Mouse (Mus musculus): ENCODE data around the gene Catsperg1.
"Not testable (repeated sequence)": the region's sequence is repeated elsewhere in the genome, so short reads cannot be mapped to it uniquely, and the experiment has no call there.

The Catsperg1 gene

DNA sequence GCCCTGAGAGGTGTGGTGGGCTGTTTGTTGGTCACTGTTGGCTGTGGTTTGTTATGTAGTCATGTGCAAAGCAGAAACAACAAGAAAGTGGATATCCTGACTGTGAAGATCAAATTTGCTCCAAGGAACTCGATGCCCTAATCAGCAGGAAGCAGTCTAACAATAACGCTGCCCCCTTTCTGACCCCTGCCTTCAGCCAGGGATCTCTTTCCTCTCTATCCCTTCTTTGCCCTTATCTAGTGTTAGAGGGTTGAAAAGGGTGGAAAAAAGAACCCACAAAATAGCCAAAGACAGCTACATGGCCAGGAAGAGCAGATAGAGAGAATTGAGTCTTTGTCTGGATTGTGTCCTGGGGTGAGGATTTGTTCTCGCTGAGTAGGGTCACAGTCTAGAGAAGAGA is 16.7 kb upstream of the Catsperg1 start:
- no peak for DNase-seq (ENCODE audit: low spot score)

DNA sequence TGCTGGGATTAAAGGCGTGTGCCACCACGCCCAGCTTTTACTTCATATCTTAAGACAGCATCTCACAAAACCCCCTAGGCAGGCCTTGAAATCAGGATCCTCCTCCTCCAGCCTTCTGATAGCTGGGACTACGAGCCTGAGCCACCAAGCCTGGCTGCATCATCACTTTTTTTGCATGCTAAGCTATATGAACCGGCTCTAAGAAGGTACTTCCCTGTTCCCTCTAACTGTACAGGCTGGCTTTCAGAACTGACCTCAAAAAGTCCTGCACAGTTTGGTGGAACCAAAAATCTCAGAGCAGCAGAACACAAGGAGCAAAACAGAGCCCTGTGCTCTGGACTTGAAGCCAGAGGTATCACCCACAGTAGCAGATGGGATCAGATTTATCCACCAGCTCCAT is 14.4 kb upstream of the Catsperg1 start:
- DNase-seq (ENCODE audit: low spot score) = no peak

DNA sequence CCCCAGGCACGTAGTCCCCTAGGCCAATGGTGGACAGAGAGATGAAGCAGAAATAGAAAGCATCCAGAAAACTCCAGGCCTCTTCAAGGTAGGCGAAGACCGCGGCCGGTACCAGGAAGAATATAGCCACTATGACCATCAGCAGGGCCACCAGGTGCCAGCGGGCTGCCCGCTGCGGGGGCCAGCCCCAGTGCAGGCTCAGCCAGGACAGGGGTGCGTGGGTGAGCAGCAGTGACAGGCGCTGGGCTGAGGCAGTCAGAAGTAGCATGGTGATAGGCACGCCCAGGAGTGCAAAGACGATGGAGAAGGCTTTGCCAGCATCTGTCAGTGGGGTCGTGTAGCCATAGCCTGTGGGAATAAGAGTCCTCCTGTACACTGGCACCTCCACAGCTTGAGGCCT is 11.7 kb upstream of the Catsperg1 start:
- DNase-seq (ENCODE audit: low spot score) = no peak

DNA sequence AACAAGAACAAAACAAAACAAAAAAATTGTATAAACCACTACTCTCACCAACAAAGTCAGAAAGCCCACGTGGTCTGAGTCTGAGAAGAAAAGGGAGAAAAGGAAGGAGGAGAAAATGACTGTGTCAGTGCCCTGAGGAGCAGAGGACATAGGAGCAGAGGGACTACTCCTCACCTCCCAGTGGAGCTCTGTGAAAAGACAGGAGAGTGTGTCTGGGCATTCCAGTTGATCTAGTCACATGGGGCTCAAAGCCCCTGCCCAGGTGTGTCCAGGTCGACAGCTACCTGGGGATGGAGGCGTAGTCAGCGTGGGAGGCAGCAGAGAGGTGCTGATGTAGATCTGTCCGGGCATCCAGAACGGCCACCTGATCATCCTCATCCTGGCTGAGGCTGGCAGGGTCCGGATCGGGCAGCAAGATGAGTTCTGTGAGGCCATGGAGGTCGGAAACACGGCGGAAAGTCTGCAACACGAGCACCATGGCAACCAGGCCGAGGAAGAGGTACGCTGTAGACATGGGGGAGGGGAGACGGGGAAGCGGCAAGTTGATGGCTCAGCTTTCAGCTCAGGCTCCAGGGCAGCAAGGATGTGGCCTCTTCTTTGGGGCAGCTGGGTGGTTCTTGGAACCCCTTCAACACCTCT is 11.0 kb upstream of the Catsperg1 start:
- DNase-seq (ENCODE audit: low spot score) = no peak

DNA sequence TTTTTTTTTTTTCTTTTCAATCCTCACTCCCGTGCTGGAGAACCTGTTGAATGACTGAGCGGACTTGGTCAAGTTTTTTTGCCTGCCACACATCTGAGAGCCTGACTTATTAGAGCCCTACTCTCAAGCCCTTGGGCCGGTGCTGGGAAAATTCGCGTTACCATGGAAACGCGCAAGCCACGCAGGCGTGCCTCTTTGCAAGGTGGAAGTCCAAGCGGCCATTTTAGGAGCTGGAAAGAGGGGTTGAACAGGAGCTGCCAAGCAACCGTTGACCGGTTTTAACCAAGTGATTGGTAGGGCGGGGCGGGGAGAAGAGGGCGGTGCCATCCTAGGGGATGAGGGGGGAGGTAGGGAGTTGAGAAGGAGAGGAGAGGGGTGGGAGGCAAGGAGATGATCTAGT is 1.0 kb upstream of the Catsperg1 start:
- DNase-seq (ENCODE audit: low spot score) = peak; percentile 49

DNA sequence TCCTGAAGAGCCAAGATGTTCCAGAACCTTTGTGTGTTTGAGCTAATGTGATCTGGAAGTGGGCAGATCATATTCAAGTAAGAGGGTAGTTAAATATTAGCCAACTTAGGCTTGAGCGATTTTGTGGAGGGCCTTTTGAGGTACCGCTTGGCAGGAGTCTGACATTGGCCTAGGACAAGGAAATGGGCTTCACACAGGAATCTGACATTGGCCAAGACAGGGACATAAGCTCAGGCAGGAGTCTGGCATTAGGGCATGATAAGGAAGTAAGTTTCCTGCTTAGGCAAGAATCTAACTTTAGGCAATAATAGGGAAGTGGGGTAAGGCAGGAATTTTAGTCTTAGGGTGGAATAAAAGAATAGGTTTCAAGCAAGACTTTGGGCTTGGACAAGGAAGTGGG is 401 bp upstream of the Catsperg1 start:
- no peak for DNase-seq (ENCODE audit: low spot score)

DNA sequence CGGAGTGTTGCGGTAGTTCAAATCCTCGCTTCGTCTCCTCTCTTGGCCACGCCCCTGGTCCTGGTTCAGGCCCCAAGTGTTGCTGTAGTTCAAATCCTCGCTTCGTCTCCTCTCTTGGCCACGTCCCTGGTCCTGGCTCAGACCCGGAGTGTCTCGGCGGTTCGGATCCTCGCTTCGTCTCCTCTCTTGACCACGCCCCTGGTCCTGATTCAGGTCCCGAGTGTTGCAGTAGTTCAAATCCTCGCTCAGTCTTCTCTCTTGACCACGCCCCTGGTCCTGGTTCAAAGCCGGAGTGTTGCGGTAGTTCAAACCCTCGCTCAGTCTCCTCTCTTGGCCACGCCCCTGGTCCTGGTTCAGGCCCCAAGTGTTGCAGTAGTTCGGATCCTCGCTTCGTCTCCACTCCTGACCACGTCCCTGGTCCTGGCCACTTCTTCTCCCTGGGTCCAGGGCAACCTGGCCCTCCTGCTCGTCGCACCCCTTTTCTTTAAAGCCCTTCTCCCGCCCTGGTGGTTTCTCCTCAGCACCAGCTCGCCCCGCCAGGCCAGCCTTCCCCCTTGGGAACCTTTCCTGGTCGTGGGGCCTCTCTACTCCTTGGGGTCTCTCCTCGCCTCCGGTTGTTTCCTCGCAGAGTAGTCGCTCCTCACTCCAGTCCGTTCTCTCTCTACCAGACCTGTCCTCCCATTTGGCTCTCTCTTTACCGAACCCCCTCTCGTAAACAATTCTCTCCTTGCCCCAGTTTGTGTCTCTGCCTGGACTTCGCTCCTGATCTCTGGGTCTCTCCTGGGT is 867 bp downstream of the Catsperg1 start:
- DNase-seq (ENCODE audit: low spot score) = peak; percentile 47

DNA sequence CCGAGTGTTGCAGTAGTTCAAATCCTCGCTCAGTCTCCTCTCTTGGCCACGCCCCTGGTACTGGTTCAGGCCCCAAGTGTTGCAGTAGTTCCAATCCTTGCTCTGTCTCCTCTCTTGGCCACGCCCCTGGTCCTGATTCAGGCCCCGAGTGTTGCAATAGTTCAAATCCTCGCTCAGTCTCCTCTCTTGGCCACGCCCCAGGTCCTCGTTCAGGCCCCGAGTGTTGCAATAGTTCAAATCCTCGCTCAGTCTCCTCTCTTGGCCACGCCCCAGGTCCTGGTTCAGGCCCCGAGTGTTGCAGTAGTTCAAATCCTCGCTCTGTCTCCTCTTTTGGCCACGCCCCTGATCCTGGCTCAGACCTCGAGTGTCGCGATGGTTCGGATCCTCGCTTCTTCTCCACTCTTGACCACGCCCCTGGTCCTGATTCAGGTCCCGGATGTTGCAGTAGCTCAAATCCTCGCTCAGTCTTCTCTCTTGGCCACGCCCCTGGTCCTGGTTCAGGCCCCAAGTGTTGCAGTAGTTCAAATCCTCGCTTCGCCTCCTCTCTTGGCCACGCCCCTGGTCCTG is 1.6 kb downstream of the Catsperg1 start:
- DNase-seq (ENCODE audit: low spot score) = peak; percentile 80

DNA sequence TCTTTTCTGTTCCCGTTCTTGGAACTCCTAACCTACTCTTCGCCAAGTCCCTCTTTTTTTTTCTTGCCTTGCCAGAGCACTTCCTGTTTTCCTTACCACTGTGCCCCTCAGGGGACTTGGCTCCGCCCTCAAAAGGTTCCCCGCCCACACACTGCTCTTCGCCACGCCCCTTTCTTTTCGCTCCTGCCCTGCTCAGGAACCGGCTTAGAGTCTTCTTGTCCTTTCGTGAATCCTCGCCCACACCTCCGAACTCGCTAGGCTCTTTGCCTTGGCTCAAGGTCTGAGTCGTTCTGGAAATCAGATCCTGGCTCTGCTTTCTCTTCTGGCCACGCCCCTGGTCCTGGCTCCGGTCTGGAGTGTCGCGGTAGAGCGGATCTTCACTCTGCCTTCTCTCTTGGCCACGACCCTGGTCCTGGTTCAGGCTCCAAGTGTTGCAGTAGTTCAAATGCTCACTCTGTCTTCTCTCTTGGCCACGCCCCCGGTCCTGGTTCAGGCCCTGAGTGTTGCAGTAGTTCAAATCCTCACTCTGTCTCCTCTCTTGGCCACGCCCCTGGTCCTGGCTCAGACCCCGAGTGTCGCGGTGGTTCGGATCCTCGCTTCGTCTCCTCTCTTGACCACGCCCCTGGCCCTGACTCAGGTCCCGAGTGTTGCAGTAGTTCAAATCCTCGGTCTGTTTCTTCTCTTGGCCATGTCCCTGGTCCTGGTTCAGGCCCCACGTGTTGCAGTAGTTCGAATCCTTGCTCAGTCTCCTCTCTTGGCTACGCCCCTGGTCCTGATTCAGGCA is 2.2 kb downstream of the Catsperg1 start:
- peak; percentile 95 for DNase-seq (ENCODE audit: low spot score)

DNA sequence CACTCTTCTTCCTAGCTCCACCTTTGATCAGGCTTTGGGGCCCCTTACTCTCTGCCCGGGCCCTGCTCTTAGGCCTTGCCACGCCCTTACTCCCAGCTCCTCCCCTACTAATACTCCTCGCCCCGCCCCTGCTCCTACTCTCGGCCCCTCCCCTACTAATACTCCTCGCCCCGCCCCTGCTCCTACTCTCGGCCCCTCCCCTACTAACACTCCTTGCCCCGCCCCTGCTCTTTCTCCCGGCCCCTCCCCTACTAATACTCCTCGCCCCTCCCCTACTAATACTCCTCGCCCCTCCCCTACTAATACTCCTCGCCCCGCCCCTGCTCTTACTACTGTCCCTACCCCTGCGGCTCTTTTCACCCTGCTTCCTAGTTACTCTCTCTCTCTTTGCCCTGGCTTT is 2.8 kb downstream of the Catsperg1 start:
- DNase-seq (ENCODE audit: low spot score) = peak; percentile 82

DNA sequence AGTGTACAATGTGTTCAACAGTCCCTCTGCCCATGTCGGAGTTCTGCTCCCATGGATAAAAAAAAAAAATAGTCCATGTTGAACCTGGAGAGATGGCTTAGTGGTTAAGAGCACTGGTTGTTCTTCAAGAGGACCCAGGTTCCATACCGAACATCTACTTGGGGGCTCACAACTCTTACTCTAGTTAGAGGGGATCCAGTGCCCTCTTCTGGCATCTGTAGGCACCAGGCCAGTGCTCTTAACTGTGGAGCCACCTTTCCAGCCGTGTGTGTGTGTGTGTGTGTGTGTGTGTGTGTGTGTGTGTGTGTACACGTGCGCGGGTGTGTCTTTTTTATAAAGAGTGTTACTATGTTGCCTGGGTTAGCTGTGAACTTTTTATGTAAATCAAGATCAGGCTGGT is 11.3 kb downstream of the Catsperg1 start:
- DNase-seq (ENCODE audit: low spot score) = no peak

DNA sequence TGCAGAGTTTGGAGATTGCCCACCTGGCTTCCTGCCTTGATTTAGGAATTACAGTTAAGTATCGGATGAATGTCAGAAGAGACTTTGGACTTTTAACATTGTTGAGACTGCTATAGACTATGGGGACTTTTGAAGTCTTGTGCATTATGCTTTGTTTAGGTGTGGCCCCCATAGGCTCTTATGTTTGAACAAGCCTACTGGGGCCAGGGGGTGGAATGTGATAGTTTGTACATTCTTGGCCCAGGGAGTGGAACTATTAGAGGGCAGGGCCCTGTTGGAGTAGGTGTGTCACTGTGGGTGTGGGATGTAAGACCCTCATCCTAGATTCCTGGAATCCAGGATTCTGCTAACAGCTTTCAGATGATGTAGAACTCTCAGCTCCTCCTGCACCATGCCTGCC is 19.6 kb downstream of the Catsperg1 start:
- not testable (repeated sequence) for DNase-seq (ENCODE audit: low spot score)

DNA sequence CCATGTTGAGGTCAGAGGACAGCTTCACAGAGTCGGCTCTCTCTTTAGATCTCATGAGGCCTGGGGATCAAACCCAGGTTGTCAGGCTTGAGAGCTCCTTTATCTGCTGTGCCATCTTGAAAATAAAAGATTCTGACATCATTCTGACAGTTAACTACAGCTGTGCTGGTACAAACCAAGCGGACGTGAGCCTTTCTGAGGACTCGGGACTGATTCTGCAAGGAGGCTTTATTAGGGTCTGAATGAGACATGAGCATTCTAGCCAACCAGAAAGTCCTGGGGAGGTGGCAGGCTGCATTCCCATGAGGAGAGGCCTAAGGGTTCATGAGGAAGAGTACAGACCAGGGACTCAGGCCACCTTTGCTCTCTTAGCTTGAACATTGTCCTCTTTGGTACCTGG is 32.5 kb downstream of the Catsperg1 start:
- not testable (repeated sequence) for DNase-seq (ENCODE audit: low spot score)

DNA sequence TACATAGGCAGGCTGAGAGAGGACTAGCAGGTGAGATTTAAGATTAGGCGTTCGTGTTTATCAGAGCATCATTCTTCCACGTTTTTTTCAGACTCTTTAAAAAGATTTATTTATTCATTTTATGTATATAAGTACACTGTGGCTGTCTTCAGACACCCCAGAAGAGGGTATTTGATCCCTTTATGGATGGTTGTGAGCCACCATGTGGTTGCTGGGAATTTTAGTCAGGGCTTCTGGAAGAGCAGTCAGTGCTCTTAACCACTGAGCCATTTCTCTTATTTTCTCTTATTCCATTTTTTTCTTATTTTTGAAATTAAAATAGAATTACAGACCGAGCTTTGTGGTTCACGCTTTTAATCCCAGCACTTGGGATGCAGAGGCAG is 33.0 kb downstream of the Catsperg1 start:
- DNase-seq (ENCODE audit: low spot score) = no peak

DNA sequence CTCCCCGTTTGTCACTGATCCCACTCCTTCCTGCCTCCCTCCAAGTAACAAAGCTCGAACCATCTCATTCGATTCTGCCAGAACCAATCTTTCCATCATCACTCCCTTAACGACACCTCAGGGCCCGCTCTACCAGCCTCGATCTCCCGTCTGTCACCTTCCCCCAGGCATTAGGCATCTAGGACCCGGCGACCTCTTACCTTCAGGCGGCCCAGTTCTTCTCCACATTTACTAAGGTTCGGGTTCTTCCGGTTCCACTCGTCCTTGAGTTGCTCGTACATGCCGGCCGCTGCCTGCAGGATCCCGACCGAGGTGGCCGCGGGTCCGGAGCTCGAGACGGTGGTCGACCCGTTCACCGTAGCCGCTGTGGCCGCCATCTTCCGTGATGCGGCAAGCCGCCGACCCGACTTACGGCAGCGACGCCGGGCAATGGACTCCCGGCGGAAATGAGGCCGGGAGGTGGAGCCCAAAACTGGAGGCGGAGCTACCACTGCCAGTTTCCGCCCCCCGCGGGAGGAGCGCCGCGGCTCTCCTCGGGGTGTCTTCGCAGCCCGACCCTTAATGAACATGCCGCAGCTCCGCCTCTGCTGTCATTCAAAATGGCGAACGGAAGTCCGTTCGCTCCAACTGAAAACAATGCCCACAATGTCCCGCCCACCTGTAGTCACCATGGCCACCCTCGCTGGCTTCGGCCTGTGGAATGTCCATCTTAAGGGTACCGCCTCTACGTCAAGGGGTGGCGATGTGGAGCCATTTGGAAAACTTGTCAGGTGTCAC is 33.6 kb downstream of the Catsperg1 start, which contains the start of gene Psmd8:
Gene Psmd8 (minus strand): TSS at position 625 of the 777 bp plus-strand sequence.
- DNase-seq (ENCODE audit: low spot score) = peak; percentile 96

DNA sequence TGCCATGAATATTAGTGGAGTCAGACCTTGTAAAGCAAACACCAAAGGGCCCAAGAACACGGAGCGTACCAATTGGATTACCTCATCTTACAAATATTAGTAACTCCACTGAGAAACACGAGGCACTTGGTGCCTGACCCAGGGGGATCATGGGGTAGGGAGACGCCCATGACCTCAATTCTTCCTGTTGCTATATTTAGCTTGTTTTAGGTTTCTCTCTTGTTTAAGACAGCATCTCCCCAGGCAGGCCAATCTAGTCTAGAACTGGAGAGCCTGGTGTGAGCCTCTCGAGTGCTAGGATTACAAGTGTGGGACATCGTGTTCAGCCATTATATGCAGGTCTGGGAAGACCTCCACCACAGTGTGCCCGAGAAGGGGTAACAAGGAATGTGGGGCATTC is 34.5 kb downstream of the Catsperg1 start:
- DNase-seq (ENCODE audit: low spot score) = no peak

DNA sequence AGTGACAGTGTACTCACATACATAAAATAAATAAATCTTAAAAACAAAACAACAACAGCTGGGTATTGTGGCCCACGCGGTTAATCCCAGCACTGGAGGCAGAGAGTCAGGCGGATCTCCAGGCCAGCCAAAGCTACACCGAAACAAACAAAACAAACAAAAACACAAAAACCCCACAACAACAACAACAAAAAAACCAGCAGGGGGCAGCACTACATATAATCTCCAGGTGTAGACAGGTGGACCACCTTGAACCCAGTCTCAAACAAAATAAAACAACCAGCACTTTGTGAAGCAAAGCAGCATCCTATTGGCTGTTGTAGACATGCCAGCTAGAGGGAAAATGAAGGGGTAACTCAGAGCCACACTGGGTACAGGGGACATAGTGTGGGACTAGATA is 35.7 kb downstream of the Catsperg1 start:
- DNase-seq (ENCODE audit: low spot score) = no peak

DNA sequence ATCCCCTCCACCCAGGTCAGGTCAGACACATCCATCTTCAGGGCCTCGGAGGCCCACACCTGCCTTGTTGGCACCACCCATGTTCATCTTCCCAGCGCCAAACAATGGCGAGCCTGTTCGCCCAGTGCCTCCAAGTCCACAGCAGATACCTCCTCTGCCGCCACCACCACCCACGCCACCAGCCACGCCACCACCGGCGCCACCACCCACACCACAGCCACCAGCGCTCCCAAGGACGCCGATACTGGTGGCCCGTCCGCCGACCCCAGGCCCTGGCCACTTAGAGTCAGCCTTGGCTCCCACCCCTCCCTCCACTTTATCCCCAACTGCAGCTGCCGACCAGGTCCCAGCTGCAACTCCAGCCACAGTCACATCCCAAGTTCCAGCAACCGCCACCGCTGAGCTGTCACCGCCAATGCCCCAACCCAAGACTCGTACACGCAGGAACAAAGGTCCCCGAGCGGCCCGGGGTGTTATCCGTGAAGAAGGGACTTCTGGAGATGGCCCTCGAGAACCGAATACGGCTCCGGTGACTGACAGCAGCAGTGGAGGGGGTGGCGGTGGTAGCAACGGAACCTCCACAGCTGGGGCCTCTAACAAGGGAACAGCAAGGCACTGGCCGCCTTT is 41.3 kb downstream of the Catsperg1 start:
- DNase-seq (ENCODE audit: low spot score) = peak; percentile 59

DNA sequence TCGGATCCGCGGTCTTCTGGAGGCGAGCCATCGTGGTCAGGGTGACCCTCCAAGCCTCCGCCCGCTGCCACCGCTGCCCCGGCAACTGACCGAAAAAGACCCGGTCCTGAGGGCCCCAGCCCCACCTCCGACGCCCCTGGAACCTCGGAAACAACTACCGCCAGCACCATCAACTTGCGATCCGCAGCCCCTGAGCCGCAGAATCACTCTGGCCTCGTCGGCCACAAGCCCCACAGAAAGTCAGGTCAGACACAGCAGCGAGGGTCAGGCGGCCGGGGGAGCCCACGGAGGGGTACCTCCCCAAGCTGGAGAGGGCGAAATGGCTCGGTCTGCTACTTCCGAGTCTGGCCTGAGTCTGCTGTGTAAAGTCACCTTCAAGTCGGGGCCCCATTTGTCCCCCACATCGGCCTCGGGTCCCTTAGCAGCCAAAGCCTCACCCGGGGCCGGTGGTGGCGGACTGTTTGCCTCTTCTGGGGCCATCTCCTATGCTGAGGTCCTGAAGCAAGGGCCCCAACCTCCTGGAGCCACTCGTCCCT is 42.2 kb downstream of the Catsperg1 start:
- DNase-seq (ENCODE audit: low spot score) = peak; percentile 57

DNA sequence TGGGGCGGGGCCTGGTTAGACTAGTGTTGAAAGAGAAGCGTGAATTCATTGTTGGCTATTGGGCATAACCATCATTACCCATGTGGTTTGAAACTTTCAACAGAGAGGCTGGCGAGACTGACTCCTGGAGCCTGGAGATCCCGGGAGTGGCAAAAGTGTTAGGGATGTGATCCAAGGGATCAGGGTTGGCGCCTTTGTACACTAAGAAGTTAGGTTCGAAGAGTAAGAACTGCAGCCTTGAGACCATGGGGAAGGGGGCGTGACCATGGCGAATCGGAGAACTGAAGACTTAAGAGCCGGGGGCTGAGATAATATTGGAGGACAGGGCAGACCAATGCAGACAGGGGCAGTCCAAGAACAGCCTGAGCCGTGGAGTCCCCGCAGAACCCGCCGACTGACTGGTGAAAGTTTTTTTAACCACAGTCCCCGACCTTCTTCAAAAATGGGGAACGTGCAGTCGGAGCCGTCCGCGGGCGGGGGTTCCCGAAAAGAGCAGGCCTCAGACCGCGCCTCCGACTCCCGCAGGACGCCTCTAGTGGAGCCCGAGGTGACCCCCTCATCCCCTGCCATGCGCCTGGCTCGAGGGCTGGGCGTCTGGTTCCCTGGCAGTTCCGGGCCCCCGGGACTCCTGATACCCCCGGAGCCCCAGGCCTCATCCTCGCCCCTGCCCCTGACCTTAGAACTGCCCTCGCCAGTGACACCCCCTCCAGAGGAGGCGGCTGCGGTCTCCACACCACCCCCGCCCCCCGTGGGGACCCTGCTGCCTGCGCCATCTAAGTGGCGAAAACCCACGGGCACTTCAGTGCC is 42.9 kb downstream of the Catsperg1 start:
- DNase-seq (ENCODE audit: low spot score) = peak; percentile 64

All from testis, postnatal 10 days (tissue).